Mouse (Mus musculus): ENCODE results near the gene Safb2. TPM values are rescaled to one million over a fixed set of nuclear protein-coding genes. Genes with fewer than 3 reads are reported as not detected.
"Not testable (repeated sequence)": the region's sequence is repeated elsewhere in the genome, so short reads cannot be mapped to it uniquely, and the experiment has no call there.

Safb2 gene
- polyA plus RNA-seq, 1 experiment = 60.9 TPM

GRCm38 (mm10) chr17:56617628-56618027, 33.2 kb upstream of the Safb2 start:
- TF ChIP-seq POLR2A (IDR thresholded peaks at IDR 0.05; ENCODE audit: low read depth, low read length) (no peak), CTCF (IDR thresholded peaks at IDR 0.05; ENCODE audit: borderline replicate concordance, insufficient read depth, low read length) (no peak)
- Histone ChIP-seq H3K4me1 (ENCODE audit: control insufficient read depth, insufficient read depth, low read length) (no peaks in the 10 kb centered on the region), H3K27ac (ENCODE audit: insufficient read depth, low read length) (no peak overlapping the region), H3K4me3 (ENCODE audit: insufficient read depth, low read length) (no peak overlapping the region)

- TF ChIP-seq POLR2A (IDR thresholded peaks at IDR 0.05; ENCODE audit: low read depth, low read length) (no peak), CTCF (IDR thresholded peaks at IDR 0.05; ENCODE audit: borderline replicate concordance, insufficient read depth, low read length) (no peak)
- Histone ChIP-seq H3K4me3 (ENCODE audit: insufficient read depth, low read length) (no peak overlapping the region), H3K27ac (ENCODE audit: insufficient read depth, low read length) (no peak overlapping the region), H3K4me1 (ENCODE audit: control insufficient read depth, insufficient read depth, low read length) (no peaks in the 10 kb centered on the region)
These were observed 32.3 kb upstream of the Safb2 start for GRCm38 (mm10) chr17:56616725-56617124.

- no peaks in the 10 kb centered on the region for H3K4me1 ChIP-seq (ENCODE audit: control insufficient read depth, insufficient read depth, low read length)
- no peak overlapping the region for H3K4me3 ChIP-seq (ENCODE audit: insufficient read depth, low read length)
- H3K27ac ChIP-seq (ENCODE audit: insufficient read depth, low read length) = no peak overlapping the region
- TF ChIP-seq POLR2A (IDR thresholded peaks at IDR 0.05; ENCODE audit: low read depth, low read length) = 0 out of 2 replicates have a peak, but pooled peaks have one; percentile 17
- TF ChIP-seq CTCF (IDR thresholded peaks at IDR 0.05; ENCODE audit: borderline replicate concordance, insufficient read depth, low read length) = no peak
These were observed 31.4 kb upstream of the Safb2 start for GRCm38 (mm10) chr17:56615792-56616191.

GRCm38 (mm10) chr17:56615136-56615784, 30.9 kb upstream of the Safb2 start:
- no peaks in the 10 kb centered on the region for H3K4me1 ChIP-seq (ENCODE audit: control insufficient read depth, insufficient read depth, low read length)
- peak overlapping the region; percentile 68 for H3K4me3 ChIP-seq (ENCODE audit: insufficient read depth, low read length)
- H3K27ac ChIP-seq (ENCODE audit: insufficient read depth, low read length) = no peak overlapping the region
- TF ChIP-seq POLR2A (IDR thresholded peaks at IDR 0.05; ENCODE audit: low read depth, low read length) (no peak; the same call in 1 of the 2 replicates), CTCF (IDR thresholded peaks at IDR 0.05; ENCODE audit: borderline replicate concordance, insufficient read depth, low read length) (no peak)

- no peak for TF ChIP-seq CTCF (IDR thresholded peaks at IDR 0.05; ENCODE audit: borderline replicate concordance, insufficient read depth, low read length)
- TF ChIP-seq POLR2A (IDR thresholded peaks at IDR 0.05; ENCODE audit: low read depth, low read length) = no peak
- no peak overlapping the region for H3K27ac ChIP-seq (ENCODE audit: insufficient read depth, low read length)
- H3K4me1 ChIP-seq (ENCODE audit: control insufficient read depth, insufficient read depth, low read length) = no peaks in the 10 kb centered on the region
- peak overlapping the region; percentile 68 for H3K4me3 ChIP-seq (ENCODE audit: insufficient read depth, low read length)
These were observed 30.2 kb upstream of the Safb2 start for GRCm38 (mm10) chr17:56614391-56615135.

GRCm38 (mm10) chr17:56613893-56614292, 29.5 kb upstream of the Safb2 start:
- TF ChIP-seq POLR2A (IDR thresholded peaks at IDR 0.05; ENCODE audit: low read depth, low read length) = peak; percentile 10; the same call in 1 of the 2 replicates
- H3K4me1 ChIP-seq (ENCODE audit: control insufficient read depth, insufficient read depth, low read length) = not testable (repeated sequence)
- Histone ChIP-seq H3K27ac (ENCODE audit: insufficient read depth, low read length) (peak overlapping the region; percentile 69; the same call in 1 of the 2 replicates), H3K4me3 (ENCODE audit: insufficient read depth, low read length) (peak overlapping the region; percentile 68)

- 0 out of 2 replicates have a peak, but pooled peaks cover 2% of the 10 kb centered on the region for H3K4me1 ChIP-seq (ENCODE audit: control insufficient read depth, insufficient read depth, low read length)
- peak within 1 kb of the TSS; percentile 69 for H3K27ac ChIP-seq (ENCODE audit: insufficient read depth, low read length)
- H3K4me3 ChIP-seq (ENCODE audit: insufficient read depth, low read length) = peak within 1 kb of the TSS; percentile 68
- peak; percentile 74 for TF ChIP-seq CTCF (IDR thresholded peaks at IDR 0.05; ENCODE audit: borderline replicate concordance, insufficient read depth, low read length)
- peak; percentile 83 for TF ChIP-seq POLR2A (IDR thresholded peaks at IDR 0.05; ENCODE audit: low read depth, low read length)
These were observed 29.0 kb upstream of the Safb2 start, which contains the start of gene Rpl36 for GRCm38 (mm10) chr17:56613236-56613844. Gene Rpl36, plus strand, starts transcription at chr17:56613416.

GRCm38 (mm10) chr17:56612565-56612939, 28.2 kb upstream of the Safb2 start:
- not testable (repeated sequence) for H3K4me3 ChIP-seq (ENCODE audit: insufficient read depth, low read length); H3K27ac ChIP-seq (ENCODE audit: insufficient read depth, low read length); H3K4me1 ChIP-seq (ENCODE audit: control insufficient read depth, insufficient read depth, low read length)

- TF ChIP-seq CTCF (IDR thresholded peaks at IDR 0.05; ENCODE audit: borderline replicate concordance, insufficient read depth, low read length) = no peak
- TF ChIP-seq POLR2A (IDR thresholded peaks at IDR 0.05; ENCODE audit: low read depth, low read length) = peak; percentile 0; the same call in 1 of the 2 replicates
- H3K4me1 ChIP-seq (ENCODE audit: control insufficient read depth, insufficient read depth, low read length) = 0 out of 2 replicates have a peak, but pooled peaks cover 6% of the 10 kb centered on the region
- H3K27ac ChIP-seq (ENCODE audit: insufficient read depth, low read length) = no peak overlapping the region
- no peak overlapping the region for H3K4me3 ChIP-seq (ENCODE audit: insufficient read depth, low read length)
These were observed 27.6 kb upstream of the Safb2 start for GRCm38 (mm10) chr17:56611861-56612564.
